Mouse (Mus musculus) midbrain, embryonic 16.5 days (tissue): ENCODE measurements around the gene Yeats2. TPM values are rescaled to one million over a fixed set of nuclear protein-coding genes. Genes with fewer than 3 reads are reported as not detected.
A peak's percentile ranks its signal among the peaks of the same experiment; 100 is the strongest.

Experiments used
- ATAC-seq: fragments of 200-750 bp; cut with Nextera tagmentation; 2 replicates; pipeline ENCODE4 v1.8.0; 2017; ENCODE audit warnings: moderate TSS enrichment
- H3K27ac ChIP-seq: fragments of 300-500 bp; sonication (generic); 2 replicates; pipeline ENCODE4 v1.5.1; 2014; ENCODE audit warnings: mild to moderate bottlenecking, low read length, mixed read lengths
- H3K27me3 ChIP-seq: fragments of 300-500 bp; sonication (generic); 2 replicates; pipeline ENCODE4 v1.6.1; 2014; ENCODE audit warnings: low read depth, low read length, mixed read lengths; ENCODE audit not compliant: control insufficient read depth, insufficient read depth
- H3K36me3 ChIP-seq: fragments of 300-500 bp; sonication (generic); 2 replicates; pipeline ENCODE4 v1.6.1; 2014; ENCODE audit warnings: mild to moderate bottlenecking, low read length, moderate library complexity, mixed read lengths; ENCODE audit not compliant: control insufficient read depth, insufficient read depth
- H3K4me1 ChIP-seq: fragments of 300-500 bp; sonication (generic); 2 replicates; pipeline ENCODE4 v1.6.1; 2014; ENCODE audit warnings: mild to moderate bottlenecking, low read length, mixed read lengths; ENCODE audit not compliant: control insufficient read depth, insufficient read depth
- H3K4me2 ChIP-seq: fragments of 300-500 bp; sonication (generic); 2 replicates; pipeline ENCODE4 v1.6.1; 2014; ENCODE audit warnings: mild to moderate bottlenecking, low read length, mixed read lengths
- H3K4me3 ChIP-seq: fragments of 300-500 bp; sonication (generic); 2 replicates; pipeline ENCODE4 v1.5.1; 2014; ENCODE audit warnings: low read depth, mild to moderate bottlenecking, low read length, moderate library complexity, mixed read lengths
- H3K9ac ChIP-seq: fragments of 300-500 bp; sonication (generic); 2 replicates; pipeline ENCODE4 v1.6.1; 2014; ENCODE audit warnings: low read depth, low read length, mixed read lengths
- H3K9me3 ChIP-seq: fragments of 300-500 bp; sonication (generic); replicated peaks from 2 replicates; pipeline ENCODE4 v1.6.1; 2014; ENCODE audit warnings: mild to moderate bottlenecking, low read length, mixed read lengths; ENCODE audit not compliant: control insufficient read depth, poor library complexity, severe bottlenecking
- WGBS: fragments of 180-500 bp; shearing (Covaris S2); extraction: QIAGEN DNeasy Blood & Tissue Kit; methylation state at CpG from one replicate; pipeline ENCODE4 v1.1.7; 2014; 5-methylcytosine and 5-hydroxymethylcytosine counted together
- polyA plus RNA-seq: library from polyadenylated mRNA; unstranded; fragments of >200 nt; fragmentation: Nextera tagmentation; extraction: Ambion mirVana; gene quantifications from 2 replicates; pipeline ENCODE4 v1.2.1, GENCODE M21; 2015

Gene Yeats2
- polyA plus RNA-seq, 1 experiment from 2014 or later = 18.6 TPM

DNA sequence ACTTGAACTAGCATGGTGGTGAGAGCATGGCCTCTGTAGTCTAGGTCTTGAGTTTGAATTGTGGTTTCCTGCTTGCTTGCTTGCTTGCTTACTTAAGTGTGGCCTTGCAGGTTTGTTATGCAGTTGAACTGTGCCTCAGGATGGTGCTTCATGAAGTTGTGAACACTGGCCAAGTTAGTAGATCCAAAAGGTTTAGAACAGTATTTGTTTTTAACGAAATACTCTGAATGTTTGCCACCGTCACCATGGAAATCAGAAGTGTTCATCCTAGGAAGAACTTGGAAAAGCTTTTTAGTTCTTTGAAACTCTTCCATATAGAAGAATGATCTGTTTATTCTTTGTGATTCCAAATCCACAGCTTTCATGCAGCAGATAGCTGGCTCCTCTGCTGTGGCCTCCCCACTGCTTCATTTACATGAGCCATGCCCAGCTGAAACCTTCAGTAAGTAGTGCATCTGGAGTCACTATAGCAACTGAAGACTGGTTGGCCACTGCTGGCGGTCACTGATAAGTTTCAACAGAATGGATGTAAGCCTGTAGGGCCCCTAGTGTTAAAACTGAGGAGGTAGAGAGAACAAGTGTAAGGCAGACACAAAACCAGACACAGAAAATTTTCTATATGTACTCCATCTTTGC, 28.7 kb downstream of the Yeats2 start:
- Histone ChIP-seq H3K27me3 (no peaks in the 10 kb centered on the region), H3K36me3 (peaks cover 24% of the 10 kb centered on the region), H3K27ac (no peak overlapping the region), H3K9ac (no peak overlapping the region), H3K9me3 (0 out of 2 replicates have a peak, but pooled peaks cover 2% of the 10 kb centered on the region), H3K4me1 (no peaks in the 10 kb centered on the region), H3K4me2 (no peak overlapping the region), H3K4me3 (no peak overlapping the region)
- WGBS = 64% methylated on average over 3 of the region's 3 CpGs
- 0 out of 2 replicates have a peak, but pooled peaks have one; percentile 58 for ATAC-seq

DNA sequence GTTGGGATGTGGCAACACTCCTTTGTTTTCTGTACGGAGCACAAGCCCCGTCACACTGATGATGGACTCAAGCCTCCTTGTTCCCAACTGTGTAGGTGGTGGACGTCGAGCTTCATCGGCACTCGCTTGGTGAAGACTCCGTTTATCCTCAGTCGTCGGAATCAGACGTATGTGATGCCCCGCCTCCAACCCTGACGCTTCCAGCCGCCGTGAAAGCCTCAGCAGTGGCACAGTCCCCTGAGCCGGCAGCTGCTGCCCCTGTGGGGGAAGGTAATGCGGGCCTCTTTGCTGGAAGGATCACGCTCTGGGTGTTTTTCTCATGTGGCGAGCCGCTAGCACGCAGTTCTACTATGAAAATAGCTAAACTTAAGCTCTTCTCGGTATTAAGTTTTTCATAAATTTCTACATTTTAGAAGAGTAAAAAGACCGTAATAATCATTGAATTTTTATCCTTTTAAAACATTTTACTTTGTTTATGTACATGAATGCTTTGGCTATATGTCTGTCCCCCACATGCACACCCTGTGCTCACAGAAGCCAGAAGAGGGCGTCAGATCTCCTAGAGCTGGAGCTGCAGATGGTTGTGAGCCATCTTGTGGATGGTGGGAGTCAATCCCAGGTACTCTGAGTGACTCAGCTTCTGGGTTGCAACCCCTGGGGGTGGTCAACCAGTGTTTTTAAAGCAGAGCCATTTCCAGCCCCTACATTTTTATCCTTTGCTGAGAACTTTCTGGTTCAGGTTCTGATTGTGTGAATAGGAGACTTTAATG, 38.7 kb downstream of the Yeats2 start:
- Histone ChIP-seq H3K36me3 (peaks cover 18% of the 10 kb centered on the region), H3K27me3 (no peaks in the 10 kb centered on the region), H3K9ac (no peak overlapping the region), H3K9me3 (no peaks in the 10 kb centered on the region), H3K4me3 (no peak overlapping the region), H3K27ac (no peak overlapping the region), H3K4me1 (no peaks in the 10 kb centered on the region), H3K4me2 (no peak overlapping the region)
- no peak for ATAC-seq
- WGBS = 81% methylated on average over 23 of the region's 23 CpGs

DNA sequence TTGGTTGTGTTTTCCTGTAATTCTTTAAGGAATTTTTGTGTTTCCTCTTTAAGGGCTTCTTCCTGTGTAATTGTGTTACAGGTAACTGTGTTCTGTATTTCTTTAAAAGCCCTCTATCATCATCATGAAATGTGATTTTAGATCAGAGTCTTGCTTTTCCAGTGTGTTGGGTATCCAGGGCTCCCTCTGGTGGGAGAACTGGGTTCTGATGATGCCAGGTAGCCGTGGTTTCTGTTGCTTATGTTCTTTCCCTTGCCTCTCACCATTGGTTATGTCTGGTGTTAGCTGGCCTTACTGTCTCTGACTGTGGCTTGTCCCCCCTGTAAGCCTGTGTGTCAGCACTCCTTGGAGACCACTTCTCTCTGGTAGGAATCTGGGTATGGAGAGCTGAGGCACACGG, 44.5 kb downstream of the Yeats2 start:
- Histone ChIP-seq H3K4me3 (no peak overlapping the region), H3K36me3 (peaks cover 17% of the 10 kb centered on the region), H3K9me3 (no peaks in the 10 kb centered on the region), H3K27me3 (no peaks in the 10 kb centered on the region), H3K9ac (no peak overlapping the region), H3K4me2 (no peak overlapping the region), H3K4me1 (no peaks in the 10 kb centered on the region), H3K27ac (no peak overlapping the region)
- no peak; the same call in 1 of the 2 replicates for ATAC-seq
- WGBS = 59% methylated on average over 2 of the region's 2 CpGs

DNA sequence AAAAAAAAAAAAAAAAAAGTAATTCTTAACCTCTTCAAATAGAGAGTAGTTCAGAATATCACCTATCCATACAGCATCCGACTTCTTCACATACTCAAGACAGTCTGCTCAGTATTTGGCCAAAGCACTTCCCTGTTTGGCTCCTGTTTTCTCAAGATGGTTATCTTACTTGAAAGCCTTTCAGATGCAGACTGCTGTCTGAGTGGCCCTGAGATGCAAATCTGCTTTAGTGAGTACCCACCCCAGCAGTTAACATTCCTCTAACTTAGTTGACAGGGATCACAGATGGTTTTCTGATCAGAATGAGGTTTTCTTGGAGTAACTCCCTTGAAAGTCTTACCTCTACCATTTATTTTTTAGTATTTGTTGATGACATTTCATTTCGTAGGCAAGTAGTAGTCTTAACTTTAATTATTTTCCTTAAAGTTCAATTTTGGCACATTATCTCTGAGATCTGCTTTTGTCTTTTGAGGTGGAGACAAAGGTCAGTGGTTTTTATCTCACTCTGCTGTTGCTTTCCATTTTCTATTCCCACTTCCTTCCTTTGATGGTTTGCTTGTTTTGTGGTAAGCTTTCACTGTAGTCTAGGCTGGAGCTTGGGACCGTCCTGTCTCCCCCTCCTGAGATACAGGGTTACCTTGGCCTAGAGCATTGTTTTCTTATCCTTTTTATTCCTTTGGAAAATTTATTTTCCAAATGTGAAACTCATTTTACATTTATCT, 50.5 kb downstream of the Yeats2 start:
- ATAC-seq = no peak
- Histone ChIP-seq H3K9ac (no peak overlapping the region), H3K36me3 (peaks cover 38% of the 10 kb centered on the region), H3K27ac (no peak overlapping the region), H3K4me2 (no peak overlapping the region), H3K9me3 (no peaks in the 10 kb centered on the region), H3K4me3 (no peak overlapping the region), H3K27me3 (no peaks in the 10 kb centered on the region), H3K4me1 (no peaks in the 10 kb centered on the region)
- 93% methylated on average over 3 of the region's 3 CpGs for WGBS

DNA sequence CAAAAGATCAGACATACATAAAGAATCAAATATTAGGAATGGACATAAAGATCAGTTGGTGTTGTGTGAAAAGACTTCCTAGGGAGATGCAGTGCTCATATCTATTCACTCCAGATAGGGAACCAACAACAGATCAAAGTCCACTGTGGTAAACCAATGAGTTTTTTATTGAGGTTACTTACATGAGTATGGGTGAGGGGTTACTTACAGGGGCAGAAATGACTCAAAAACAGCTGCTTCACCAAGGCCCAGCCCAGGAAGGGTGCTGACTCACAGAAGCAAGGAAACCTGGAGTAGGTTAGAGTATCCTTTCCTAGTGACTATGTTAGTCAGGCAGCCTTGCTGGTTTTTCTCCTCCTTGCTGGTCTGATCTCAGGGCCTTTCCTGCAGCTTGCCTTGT, 51.2 kb downstream of the Yeats2 start:
- Histone ChIP-seq H3K36me3 (peaks cover 36% of the 10 kb centered on the region), H3K9me3 (no peaks in the 10 kb centered on the region), H3K4me1 (no peaks in the 10 kb centered on the region), H3K27me3 (no peaks in the 10 kb centered on the region), H3K27ac (no peak overlapping the region), H3K4me3 (no peak overlapping the region), H3K4me2 (no peak overlapping the region), H3K9ac (no peak overlapping the region)
- ATAC-seq = no peak

DNA sequence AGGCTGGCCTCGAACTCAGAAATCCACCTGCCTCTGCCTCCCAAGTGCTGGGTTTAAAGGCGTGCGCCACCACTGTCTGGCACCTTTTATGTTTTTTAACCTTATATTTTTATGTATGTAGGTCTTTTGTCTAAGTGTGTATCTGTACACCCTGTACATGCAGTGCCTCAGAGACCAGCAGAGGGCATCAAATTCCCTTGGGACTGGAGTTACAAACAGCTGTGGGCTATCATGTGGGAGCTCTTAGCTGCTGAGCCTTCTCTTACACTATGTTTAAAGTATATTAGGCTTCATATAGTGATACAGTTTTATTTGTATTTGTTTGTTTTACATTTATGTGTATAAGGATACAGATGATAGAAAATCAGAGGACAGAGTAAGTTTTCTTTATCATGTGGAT, 54.7 kb downstream of the Yeats2 start:
- Histone ChIP-seq H3K4me3 (no peak overlapping the region), H3K9ac (no peak overlapping the region), H3K36me3 (peaks cover 38% of the 10 kb centered on the region), H3K4me2 (no peak overlapping the region), H3K9me3 (no peaks in the 10 kb centered on the region), H3K27me3 (no peaks in the 10 kb centered on the region), H3K27ac (no peak overlapping the region), H3K4me1 (no peaks in the 10 kb centered on the region)
- ATAC-seq = no peak
- 98% methylated on average over 3 of the region's 3 CpGs for WGBS

DNA sequence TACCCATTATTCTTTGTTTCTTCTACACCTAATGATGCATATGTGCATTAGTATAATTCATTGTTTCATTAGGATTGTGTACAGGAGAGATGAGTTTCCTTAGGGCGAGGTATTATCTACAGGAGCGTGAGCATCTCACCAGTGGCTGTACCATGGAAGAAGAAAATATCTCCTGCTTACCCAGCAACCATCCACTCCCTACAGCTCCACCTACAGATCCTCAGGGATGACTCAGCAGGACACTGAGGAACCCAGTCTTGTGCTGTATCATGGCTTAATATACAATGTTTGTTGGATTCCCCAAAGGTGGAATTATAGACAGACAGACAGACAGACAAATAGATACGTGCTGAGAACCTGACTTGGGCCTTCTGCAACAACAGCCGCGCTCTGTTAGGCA, 56.1 kb downstream of the Yeats2 start:
- no peak overlapping the region for H3K27ac ChIP-seq
- H3K9ac ChIP-seq = no peak overlapping the region
- no peak overlapping the region for H3K4me2 ChIP-seq
- peaks cover 32% of the 10 kb centered on the region for H3K36me3 ChIP-seq
- WGBS = 97% methylated on average over 5 of the region's 5 CpGs
- H3K4me1 ChIP-seq = no peaks in the 10 kb centered on the region
- no peak overlapping the region for H3K4me3 ChIP-seq
- no peaks in the 10 kb centered on the region for H3K27me3 ChIP-seq
- ATAC-seq = no peak
- H3K9me3 ChIP-seq = no peaks in the 10 kb centered on the region

DNA sequence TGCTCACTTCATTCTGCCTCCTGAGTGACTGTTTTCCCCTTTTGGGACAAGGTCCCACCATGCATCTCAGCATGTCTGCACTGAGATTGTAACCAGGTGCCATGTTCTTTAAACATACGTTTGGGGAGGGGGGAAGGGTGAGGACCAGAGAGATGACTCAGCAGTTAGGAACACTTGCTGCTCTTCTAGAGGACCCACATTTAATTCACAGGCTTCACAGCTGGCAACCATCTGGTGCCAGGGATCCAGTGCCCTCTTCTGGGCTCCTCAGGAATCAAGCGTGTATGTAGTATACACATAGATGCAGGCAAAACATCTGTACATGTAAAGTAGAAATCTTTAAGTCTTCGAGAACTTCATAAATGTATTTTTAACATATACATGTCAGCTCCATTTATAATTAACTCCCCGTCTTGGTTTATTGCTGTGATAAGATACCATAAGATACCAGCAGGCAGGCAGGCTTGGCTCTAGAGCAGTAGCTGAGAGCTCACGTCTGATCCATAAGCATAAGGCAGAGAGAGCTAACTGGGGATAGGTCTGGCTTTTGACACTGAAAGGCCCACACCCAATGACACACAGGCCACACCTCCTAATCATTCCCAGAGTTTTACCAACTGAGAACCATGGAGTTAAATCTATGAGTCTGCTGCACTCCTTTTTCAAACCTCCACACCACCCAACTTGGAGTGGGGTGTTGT, 58.8 kb downstream of the Yeats2 start:
- Histone ChIP-seq H3K27me3 (no peaks in the 10 kb centered on the region), H3K4me2 (no peak overlapping the region), H3K36me3 (peaks cover 23% of the 10 kb centered on the region), H3K4me1 (no peaks in the 10 kb centered on the region), H3K9me3 (no peaks in the 10 kb centered on the region), H3K4me3 (no peak overlapping the region), H3K27ac (no peak overlapping the region), H3K9ac (no peak overlapping the region)
- 92% methylated on average over 5 of the region's 5 CpGs for WGBS
- no peak for ATAC-seq
